Mouse (Mus musculus): ENCODE data around the gene Acnat1.
"Not testable (repeated sequence)": the region's sequence is repeated elsewhere in the genome, so short reads cannot be mapped to it uniquely, and the experiment has no call there.

- not testable (repeated sequence) for TF ChIP-seq HCFC1 (IDR thresholded peaks at IDR 0.05; ENCODE audit: borderline replicate concordance, insufficient read depth, low read length); MAFK (IDR thresholded peaks at IDR 0.05; ENCODE audit: insufficient read depth, low read depth, low read length); CHD2 (IDR thresholded peaks at IDR 0.05; ENCODE audit: low read depth, low read length)
Observed at GRCm38 (mm10) chr4:49485934-49486650, 12.4 kb upstream of the Acnat1 start.
